Mouse (Mus musculus): ENCODE measurements around the gene Cpne2. TPM values are rescaled to one million over a fixed set of nuclear protein-coding genes. Genes with fewer than 3 reads are reported as not detected.
A peak's percentile ranks its signal among the peaks of the same experiment; 100 is the strongest.

The Cpne2 gene
- total RNA-seq, 2 experiments from 2014 or later = 81.7 to 116 TPM

DNA sequence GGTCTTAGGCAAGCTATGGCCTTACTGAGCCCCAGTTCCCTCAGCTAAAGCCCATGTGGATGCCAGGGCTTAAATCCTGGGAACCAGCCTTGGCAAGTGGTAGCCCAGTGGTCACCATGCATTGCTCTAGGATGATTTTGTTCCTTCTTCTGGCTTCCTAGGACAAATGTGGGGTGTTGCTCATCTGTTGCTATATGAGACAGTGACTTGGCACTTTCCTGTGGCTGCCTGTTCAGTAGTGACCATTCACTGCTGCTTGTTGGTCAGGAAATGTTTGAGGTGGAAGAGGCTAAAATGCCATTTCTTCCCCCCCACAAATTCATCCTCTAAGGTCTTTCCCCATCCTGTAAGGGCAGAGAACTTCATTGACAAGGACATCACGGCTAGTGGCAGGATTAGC lies 36.6 kb downstream of the Cpne2 start:
- no peak for ATAC-seq (replicated peaks; ENCODE audit: low FRiP score, low TSS enrichment, poor library complexity, severe bottlenecking)

GRCm38 (mm10) chr8:94571896-94572295 lies 39.1 kb downstream of the Cpne2 start:
- no peak for ATAC-seq (replicated peaks; ENCODE audit: low FRiP score, low TSS enrichment, poor library complexity, severe bottlenecking)

GRCm38 (mm10) chr8:94574159-94574907 lies 41.5 kb downstream of the Cpne2 start:
- no peak for ATAC-seq (replicated peaks; ENCODE audit: low FRiP score, low TSS enrichment, poor library complexity, severe bottlenecking)

- ATAC-seq (replicated peaks; ENCODE audit: low FRiP score, low TSS enrichment, poor library complexity, severe bottlenecking) = no peak
Measured at GRCm38 (mm10) chr8:94575148-94575547, 42.4 kb downstream of the Cpne2 start.

DNA sequence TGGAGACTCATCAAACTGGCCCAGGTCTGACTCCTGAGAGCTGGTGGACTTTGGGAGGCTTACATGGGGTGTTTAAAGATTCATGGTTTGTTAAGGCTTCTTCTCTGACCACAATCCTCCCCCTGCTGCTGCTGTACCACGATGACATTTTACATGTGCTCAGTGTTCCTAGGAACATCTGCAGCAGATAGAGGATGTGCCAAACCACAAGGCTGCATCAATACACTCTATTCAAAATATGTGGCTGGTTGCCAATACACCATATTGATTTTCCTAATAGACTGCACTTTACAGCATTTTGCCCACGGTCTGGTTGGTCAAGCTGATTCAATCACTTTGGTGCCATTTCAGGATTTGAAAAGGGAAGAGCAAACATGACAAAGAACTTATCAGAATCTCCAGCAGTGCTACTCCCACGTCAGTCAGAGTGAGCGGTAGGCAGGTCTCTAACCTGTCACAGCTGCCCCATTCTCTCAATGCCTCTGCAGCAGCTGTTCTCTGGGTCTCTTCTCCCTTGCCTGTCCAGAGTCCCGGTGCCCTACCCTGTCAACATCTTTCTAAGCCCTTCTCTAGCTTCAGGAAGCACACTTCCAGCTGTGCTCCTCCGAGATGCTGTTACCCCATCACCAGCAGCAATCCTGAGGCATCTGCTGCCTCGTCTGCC lies 49.2 kb downstream of the Cpne2 start:
- peak; percentile 82 for ATAC-seq (replicated peaks; ENCODE audit: low FRiP score, low TSS enrichment, poor library complexity, severe bottlenecking)

- ATAC-seq (replicated peaks; ENCODE audit: low FRiP score, low TSS enrichment, poor library complexity, severe bottlenecking) = no peak
Measured at GRCm38 (mm10) chr8:94582569-94582968, 49.8 kb downstream of the Cpne2 start.

GRCm38 (mm10) chr8:94584238-94584817 lies 51.5 kb downstream of the Cpne2 start:
- peak; percentile 78 for ATAC-seq (replicated peaks; ENCODE audit: low FRiP score, low TSS enrichment, poor library complexity, severe bottlenecking)

GRCm38 (mm10) chr8:94591691-94592090 lies 58.9 kb downstream of the Cpne2 start:
- ATAC-seq (replicated peaks; ENCODE audit: low FRiP score, low TSS enrichment, poor library complexity, severe bottlenecking) = no peak

- ATAC-seq (replicated peaks; ENCODE audit: low FRiP score, low TSS enrichment, poor library complexity, severe bottlenecking) = peak; percentile 55
Measured at GRCm38 (mm10) chr8:94594211-94594610, 61.4 kb downstream of the Cpne2 start.

DNA sequence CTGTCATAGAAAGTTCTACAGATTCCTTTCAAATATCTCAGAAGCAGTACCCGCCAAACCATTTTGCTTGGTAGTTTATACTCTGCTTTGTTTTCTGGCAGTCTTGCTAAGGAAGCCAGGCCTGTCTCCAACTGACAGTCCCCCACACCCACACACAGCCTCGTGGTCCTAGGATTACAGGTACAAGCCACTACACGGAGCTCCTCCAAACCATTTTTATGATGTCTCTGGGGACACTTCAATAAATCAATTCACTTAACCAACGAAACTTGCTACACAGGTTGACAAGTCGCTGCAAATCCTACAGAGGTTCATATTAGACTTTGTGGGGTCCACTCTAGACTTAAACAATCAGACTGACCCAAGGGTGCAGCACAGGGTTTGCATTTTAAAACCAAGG lies 67.7 kb downstream of the Cpne2 start:
- no peak for ATAC-seq (replicated peaks; ENCODE audit: low FRiP score, low TSS enrichment, poor library complexity, severe bottlenecking)

GRCm38 (mm10) chr8:94601034-94601606 lies 68.3 kb downstream of the Cpne2 start:
- ATAC-seq (replicated peaks; ENCODE audit: low FRiP score, low TSS enrichment, poor library complexity, severe bottlenecking) = peak; percentile 17

- ATAC-seq (replicated peaks; ENCODE audit: low FRiP score, low TSS enrichment, poor library complexity, severe bottlenecking) = peak; percentile 96
Measured at GRCm38 (mm10) chr8:94601607-94602385, 69.0 kb downstream of the Cpne2 start, which contains the start of the genes Rspry1 and Fam192a. TSS of gene Rspry1 (plus strand) at chr8:94601937. TSS of gene Fam192a (minus strand) at chr8:94601997.

- no peak for ATAC-seq (replicated peaks; ENCODE audit: low FRiP score, low TSS enrichment, poor library complexity, severe bottlenecking)
Measured at GRCm38 (mm10) chr8:94602471-94603131, 69.8 kb downstream of the Cpne2 start.

- ATAC-seq (replicated peaks; ENCODE audit: low FRiP score, low TSS enrichment, poor library complexity, severe bottlenecking) = no peak
Measured at GRCm38 (mm10) chr8:94604030-94604429, 71.2 kb downstream of the Cpne2 start.

DNA sequence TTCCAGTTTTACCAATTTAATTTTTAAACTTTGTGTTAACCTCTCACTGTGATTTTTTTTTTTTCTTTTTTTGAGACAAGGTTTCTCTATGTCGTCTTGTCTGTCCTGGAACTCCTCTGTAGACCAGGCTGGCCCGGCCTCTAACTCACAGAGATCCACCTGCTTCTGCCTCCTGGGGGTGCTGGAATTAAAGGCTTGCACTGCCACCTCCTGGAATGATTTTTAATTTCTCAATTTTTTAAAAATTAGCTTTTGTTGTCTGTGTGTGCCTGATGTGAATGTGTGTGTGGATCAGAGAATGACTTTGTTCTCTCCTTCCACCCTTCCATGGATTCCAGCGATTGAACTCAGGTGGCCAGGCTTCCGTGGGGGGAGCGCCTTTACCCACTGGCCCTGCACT lies 74.3 kb downstream of the Cpne2 start:
- ATAC-seq (replicated peaks; ENCODE audit: low FRiP score, low TSS enrichment, poor library complexity, severe bottlenecking) = no peak
